Mouse (Mus musculus) myocyte (in vitro differentiated cells): ENCODE data around the gene Wars.

Experiments used
- E2F4 ChIP-seq: IDR thresholded peaks from one replicate; pipeline ENCODE4 v1.6.1; 2011; ENCODE audit warnings: mild to moderate bottlenecking, control low read depth, moderate library complexity; ENCODE audit not compliant: insufficient read depth
- USF1 ChIP-seq: IDR thresholded peaks from one replicate; pipeline ENCODE4 v1.6.1; 2011; ENCODE audit warnings: low read depth, mild to moderate bottlenecking, control low read depth, moderate library complexity

- TF ChIP-seq USF1 (no peak), E2F4 (no peak)
Observed at GRCm38 (mm10) chr12:108820461-108820860, 73.5 kb downstream of the Wars start.
